34 mouse cellular contexts compared by ENCODE assay signal in genomic region chr15:102533926-102534325, GRCm38 (mm10). TPM values are rescaled to one million over a fixed set of nuclear protein-coding genes. Genes with fewer than 3 reads are reported as not detected.
A peak's percentile ranks its signal among the peaks of the same experiment; 100 is the strongest.
DNase-seq lines count a peak whose midpoint lies in the region; ATAC-seq and TF ChIP-seq lines count a peak whose summit lies in the region.
"Had no signal": no experiment of that assay in that cellular context is flagged by ENCODE, and none has a peak within 500 bp of the region (broad histone marks: within the 10 kb centered on the region; RNA-seq: fewer than 3 reads in every experiment).

No protein-coding gene starts in this region.

- H3K27me3 ChIP-seq in cerebellum, adult 2 months (ENCODE audit: control insufficient read depth, insufficient read depth, low read length), result no peaks in the 10 kb centered on the region
- H3K27me3 ChIP-seq in heart, adult 2 months (ENCODE audit: control insufficient read depth, insufficient read depth, low read length), result no peaks in the 10 kb centered on the region
- H3K27me3 ChIP-seq in limb, embryonic 10.5 days (ENCODE audit: low read depth, poor library complexity, severe bottlenecking), result no peaks in the 10 kb centered on the region
- H3K27me3 ChIP-seq: CH12.LX; embryonic facial prominence, embryonic 13.5 days; forebrain, embryonic 12.5 days; forebrain, embryonic 15.5 days; hindbrain, embryonic 12.5 days; hindbrain, embryonic 15.5 days; Patski had no signal

- no peak overlapping the region for H3K4me3 ChIP-seq in cerebellum, adult 2 months (replicated peaks; ENCODE audit: insufficient read depth, low read depth, low read length)
- no peak overlapping the region for H3K4me3 ChIP-seq in heart, adult 2 months
- no peak overlapping the region for H3K4me3 ChIP-seq in layer of hippocampus, adult 2 months
- no peak overlapping the region for H3K4me3 ChIP-seq in limb, embryonic 10.5 days
- H3K4me3 ChIP-seq: embryonic facial prominence, embryonic 10.5 days; embryonic facial prominence, embryonic 13.5 days; erythroblast, embryonic 14.5 days; forebrain, embryonic 12.5 days; forebrain, embryonic 15.5 days; hindbrain, embryonic 12.5 days; hindbrain, embryonic 15.5 days had no signal

- ATAC-seq in frontal cortex, adult (ENCODE audit: low TSS enrichment), result no peak
- ATAC-seq: forebrain, embryonic 15.5 days; intestine, embryonic 16.5 days; Patski had no signal

- peaks cover 17% of the 10 kb centered on the region for H3K36me3 ChIP-seq in heart, adult 2 months (ENCODE audit: control insufficient read depth, insufficient read depth, low read length)
- peaks cover 87% of the 10 kb centered on the region for H3K36me3 ChIP-seq in limb, embryonic 10.5 days

- intact Hi-C loops in heart, adult 2 months (cut with DNase I), result no loop called here

- peak in 1 of 2 experiments; percentile 38 for DNase-seq in cerebellum, adult 2 months
- DNase-seq in cerebellum, postnatal 36 days, result no peak
- peak; percentile 85 for DNase-seq in heart, adult 11 months
- DNase-seq in heart, adult 2 months, result no peak
- DNase-seq in layer of hippocampus, adult 2 months (ENCODE audit: low spot score in 2 of 2), result no peak
- DNase-seq in layer of hippocampus, adult 8-10 months (ENCODE audit: low spot score in 2 of 2), result no peak
- no peak for DNase-seq in limb, embryonic 10.5 days (ENCODE audit: low spot score)
- DNase-seq: adrenal gland, postnatal 10 days; adrenal gland, postnatal 36 days; B cell, adult 2 months; cerebellum, postnatal 14 days; embryo, embryonic 11 days; gastrocnemius, postnatal 10 days; gastrocnemius, postnatal 36 days; kidney, adult 18-20 months had no signal

- no peak for TF ChIP-seq CTCF in cerebellum, adult 2 months (IDR thresholded peaks at IDR 0.05; ENCODE audit: borderline replicate concordance, insufficient read depth, low read depth, low read length)
- TF ChIP-seq CTCF in heart, adult 2 months (IDR thresholded peaks at IDR 0.05), result no peak
- no peak for TF ChIP-seq CTCF in layer of hippocampus, adult 2 months (conservative IDR thresholded peaks at IDR 0.05)

- TF ChIP-seq POLR2A in cerebellum, adult 2 months (IDR thresholded peaks at IDR 0.05; ENCODE audit: borderline replicate concordance, insufficient read depth, low read length), result no peak
- no peak for TF ChIP-seq POLR2A in heart, adult 2 months (IDR thresholded peaks at IDR 0.05; ENCODE audit: insufficient read depth, low read depth, low read length)

- H3K79me2 ChIP-seq in heart, adult 2 months (replicated peaks; ENCODE audit: control insufficient read depth, insufficient read depth, low read length), result no peaks in the 10 kb centered on the region

- WGBS in cerebellum, adult 2 months, result 63% methylated on average over 7 of the region's 7 CpGs
- 98% methylated on average over 7 of the region's 7 CpGs for WGBS in heart, adult 2 months
- WGBS in limb, embryonic 10.5 days, result 78% methylated on average over 7 of the region's 7 CpGs

- no peak for TF ChIP-seq EP300 in heart, adult 2 months (IDR thresholded peaks at IDR 0.05; ENCODE audit: insufficient read depth, low read depth, low read length)

- peak overlapping the region; percentile 78 for H3K27ac ChIP-seq in cerebellum, adult 2 months (ENCODE audit: insufficient read depth, low read length)
- no peak overlapping the region for H3K27ac ChIP-seq in heart, adult 2 months
- H3K27ac ChIP-seq in layer of hippocampus, adult 2 months, result 0 out of 2 replicates have a peak overlapping the region, but pooled peaks have one; percentile 44
- 0 out of 2 replicates have a peak overlapping the region, but pooled peaks have one; percentile 0 for H3K27ac ChIP-seq in limb, embryonic 10.5 days
- H3K27ac ChIP-seq: embryonic facial prominence, embryonic 10.5 days; embryonic facial prominence, embryonic 13.5 days; forebrain, embryonic 12.5 days; forebrain, embryonic 15.5 days; hindbrain, embryonic 12.5 days; hindbrain, embryonic 15.5 days had no signal

- H3K9me3 ChIP-seq in limb, embryonic 10.5 days (replicated peaks), result no peaks in the 10 kb centered on the region
- H3K9me3 ChIP-seq: embryonic facial prominence, embryonic 10.5 days; embryonic facial prominence, embryonic 13.5 days; forebrain, embryonic 12.5 days; forebrain, embryonic 15.5 days; G1E; hindbrain, embryonic 12.5 days; hindbrain, embryonic 15.5 days had no signal

- H3K4me1 ChIP-seq in cerebellum, adult 2 months (ENCODE audit: control insufficient read depth, insufficient read depth, low read length), result peaks cover 42% of the 10 kb centered on the region
- no peaks in the 10 kb centered on the region for H3K4me1 ChIP-seq in heart, adult 2 months (ENCODE audit: control insufficient read depth, insufficient read depth, low read length)
- peaks cover 10% of the 10 kb centered on the region for H3K4me1 ChIP-seq in limb, embryonic 10.5 days
- H3K4me1 ChIP-seq: embryonic facial prominence, embryonic 10.5 days; embryonic facial prominence, embryonic 13.5 days; forebrain, embryonic 12.5 days; forebrain, embryonic 15.5 days; hindbrain, embryonic 12.5 days; hindbrain, embryonic 15.5 days had no signal

- no peak overlapping the region for H3K9ac ChIP-seq in heart, adult 2 months (ENCODE audit: low read depth, low read length)
- H3K9ac ChIP-seq: embryonic facial prominence, embryonic 13.5 days; forebrain, embryonic 12.5 days; forebrain, embryonic 15.5 days; hindbrain, embryonic 12.5 days; hindbrain, embryonic 15.5 days had no signal

RNA-seq across cellular contexts. Expression of gene Npff, which starts 9.2 kb away (rescaled TPM):
- 8.5 and 10.4 TPM in 2 replicates for polyA plus RNA-seq in cerebellum, adult 2 months (2012; rRNA removed)
- total RNA-seq in heart, adult 2 months (2021), result 1 to 10 TPM in 1 of 2 experiments, under 1 TPM in 1; 0.50 to 1.4 TPM
- 5.1 and 6.3 TPM in 2 replicates for polyA plus RNA-seq in heart, adult 2 months (2012; rRNA removed)
- 1 to 10 TPM; 5.5 TPM for total RNA-seq in layer of hippocampus, adult 2 months (2021)
- total RNA-seq in layer of hippocampus, adult 8-10 months (2022), result 1 to 10 TPM; 3.0 to 6.2 (median 4.4) TPM
- polyA plus RNA-seq in limb, embryonic 10.5 days (2016; fragmentation: Nextera tagmentation; extraction: Ambion mirVana), result 1.7 and 1.8 TPM in 2 replicates

RNA-seq across cellular contexts. Expression of gene Tarbp2, which starts 15.9 kb away (rescaled TPM):
- polyA plus RNA-seq in cerebellum, adult 2 months (2012; rRNA removed), result 121 and 131 TPM in 2 replicates
- 10 to 100 TPM; 37.4 to 43.6 TPM for total RNA-seq in heart, adult 2 months (2021)
- 79.2 and 85.0 TPM in 2 replicates for polyA plus RNA-seq in heart, adult 2 months (2012; rRNA removed)
- total RNA-seq in layer of hippocampus, adult 2 months (2021), result 10 to 100 TPM; 36.2 to 37.7 TPM
- total RNA-seq in layer of hippocampus, adult 8-10 months (2022), result 10 to 100 TPM; 34.0 to 39.8 (median 36.6) TPM
- 143 and 150 TPM in 2 replicates for polyA plus RNA-seq in limb, embryonic 10.5 days (2016; fragmentation: Nextera tagmentation; extraction: Ambion mirVana)

RNA-seq across cellular contexts. Expression of gene Map3k12, which starts 17.1 kb away (rescaled TPM):
- 130 and 149 TPM in 2 replicates for polyA plus RNA-seq in cerebellum, adult 2 months (2012; rRNA removed)
- 1 to 10 TPM; 2.1 to 2.4 TPM for total RNA-seq in heart, adult 2 months (2021)
- 4.1 and 5.5 TPM in 2 replicates for polyA plus RNA-seq in heart, adult 2 months (2012; rRNA removed)
- 10 to 100 TPM; 95.0 to 99.9 TPM for total RNA-seq in layer of hippocampus, adult 2 months (2021)
- total RNA-seq in layer of hippocampus, adult 8-10 months (2022), result 10 to 100 TPM; 87.5 to 99.1 (median 96.9) TPM
- 23.8 and 27.7 TPM in 2 replicates for polyA plus RNA-seq in limb, embryonic 10.5 days (2016; fragmentation: Nextera tagmentation; extraction: Ambion mirVana)

RNA-seq across cellular contexts. Expression of gene Gm10337, which starts 30.4 kb away (rescaled TPM):
- not detected in 2 replicates for polyA plus RNA-seq in cerebellum, adult 2 months (2012; rRNA removed)
- total RNA-seq in heart, adult 2 months (2021), result not detected
- not detected in 2 replicates for polyA plus RNA-seq in heart, adult 2 months (2012; rRNA removed)
- total RNA-seq in layer of hippocampus, adult 2 months (2021), result not detected
- total RNA-seq in layer of hippocampus, adult 8-10 months (2022), result not detected
- 3.8 and 4.8 TPM in 2 replicates for polyA plus RNA-seq in limb, embryonic 10.5 days (2016; fragmentation: Nextera tagmentation; extraction: Ambion mirVana)
- total RNA-seq: adrenal gland, adult 18-20 months; adrenal gland, postnatal 36 days; CH12.LX; G1E; gastrocnemius, adult 18-20 months; gastrocnemius, postnatal 10 days; gastrocnemius, postnatal 36 days; granulocyte monocyte progenitor cell, adult 5-6 weeks; heart, postnatal 25 days; hematopoietic stem cell, adult 5-6 weeks had no signal
- polyA plus RNA-seq: cortical plate, adult 2 months; erythroblast, embryonic 14.5 days; G1E; heart, postnatal 0 days had no signal

Comparison
In these comparisons a context has a peak if more than half of its experiments do, and no peak if none do; other contexts are left out.
1. RNA of gene Map3k12, which starts 17.1 kb away (total RNA-seq): 95.0 to 99.9 TPM in layer of hippocampus, adult 2 months and 87.5 to 99.1 TPM in layer of hippocampus, adult 8-10 months; 2.1 to 2.4 TPM in heart, adult 2 months; every median in the first group is over 10 times any median in the second.